Mouse (Mus musculus) MEL-GATA-1-ER (cell line): ENCODE data around the gene Opcml.

Experiments
- DNase-seq: peaks from one replicate; pipeline ENCODE4 v3.0.0-alpha.2; 2012; ENCODE audit warnings: low read depth; ENCODE audit errors: extremely low read depth

Gene Opcml

DNA sequence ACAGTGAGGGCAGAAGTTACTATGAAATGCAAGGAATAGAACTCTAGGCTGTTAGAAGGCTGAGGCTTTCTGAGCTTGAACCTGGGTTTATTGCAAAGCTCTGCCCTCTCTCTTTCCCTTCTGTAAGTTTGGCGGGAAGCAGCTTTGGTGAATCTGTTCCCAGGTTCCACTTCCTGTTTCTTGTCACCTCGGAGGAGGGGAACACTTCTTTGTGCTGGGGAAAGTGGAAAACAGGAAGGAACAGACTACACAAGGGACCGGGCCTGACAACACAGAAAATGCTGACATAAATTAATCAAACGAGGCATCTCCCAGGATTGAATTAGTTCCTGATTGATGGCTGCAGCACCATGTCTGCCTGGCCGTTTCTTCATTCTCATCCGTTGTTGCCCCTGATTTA, 363.2 kb downstream of the Opcml start:
- no peak for DNase-seq

DNA sequence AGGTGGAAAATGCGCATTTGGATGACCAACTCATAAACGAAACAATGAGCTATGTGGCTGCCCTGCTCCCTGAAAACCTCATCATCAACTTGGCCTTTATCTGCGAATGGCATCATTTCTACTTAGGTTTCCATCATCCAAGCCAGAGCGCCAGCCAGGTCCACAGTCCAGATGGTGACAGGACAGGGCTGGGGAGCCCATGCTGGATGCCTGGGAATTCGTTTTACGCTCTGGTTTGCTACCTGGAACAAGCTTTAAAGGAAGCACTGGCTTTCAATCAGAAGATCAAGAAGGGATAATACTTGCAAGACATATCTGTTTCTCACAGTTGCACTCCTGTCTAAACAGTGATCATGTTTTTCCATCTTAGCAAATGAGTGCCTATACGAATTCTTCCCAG, 366.5 kb downstream of the Opcml start:
- DNase-seq, result no peak

DNA sequence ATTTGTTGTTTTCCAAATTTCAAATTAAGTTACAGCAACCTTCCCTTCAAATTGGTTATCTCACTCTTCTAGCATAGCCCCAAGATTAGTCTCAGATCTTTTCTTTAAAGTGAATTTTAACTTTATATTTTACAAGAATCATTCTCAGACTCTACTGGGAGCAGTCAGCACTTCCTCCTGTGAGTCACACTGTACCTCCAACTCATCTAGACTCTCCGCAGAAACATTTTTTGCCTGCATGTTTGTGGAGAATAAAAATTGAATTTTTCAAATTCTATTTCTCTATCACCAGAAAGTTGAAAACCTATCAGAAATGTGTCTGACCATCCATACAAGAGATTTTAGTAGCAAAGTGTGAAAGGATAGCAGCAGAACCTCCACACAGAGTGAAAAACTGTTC, 370.4 kb downstream of the Opcml start:
- DNase-seq, result no peak

DNA sequence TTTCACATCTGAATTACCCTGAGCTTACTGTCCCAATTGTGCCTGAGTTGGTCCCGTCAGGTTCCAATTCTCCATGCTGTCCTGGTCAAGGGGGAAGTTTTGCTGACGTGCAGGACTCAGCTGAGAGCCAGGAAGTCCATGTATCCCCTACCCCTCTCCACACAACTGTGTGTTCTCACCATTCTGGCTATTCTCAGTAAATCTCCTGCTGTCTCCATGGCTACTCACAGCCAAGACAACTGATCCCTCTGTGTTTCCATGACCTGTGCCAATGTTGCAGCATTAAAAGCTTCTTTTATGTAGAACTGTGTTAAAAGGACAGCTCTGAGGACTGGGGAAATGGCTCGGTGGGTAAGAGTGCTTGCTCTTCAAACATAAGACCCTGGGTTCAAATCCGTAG, 373.4 kb downstream of the Opcml start:
- no peak for DNase-seq

DNA sequence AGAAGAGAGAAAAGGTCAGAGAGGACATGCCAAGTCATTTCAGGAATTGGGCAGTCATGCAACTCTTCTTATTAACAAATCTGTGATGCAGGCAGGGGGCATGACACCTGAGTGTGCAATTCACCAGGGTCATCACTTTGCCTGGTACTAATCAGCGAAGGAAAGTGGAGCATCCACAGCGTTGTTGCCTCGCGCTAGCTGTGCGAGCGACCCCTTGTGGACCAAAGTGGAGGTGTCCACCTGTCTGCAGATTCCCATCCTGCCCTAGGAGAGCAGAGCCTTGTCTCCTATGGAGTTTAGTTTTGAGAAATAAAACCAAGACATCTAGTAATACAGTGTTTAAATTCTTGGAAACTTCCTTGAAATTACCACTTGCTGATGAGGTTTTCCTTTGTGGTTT, 381.3 kb downstream of the Opcml start:
- no peak for DNase-seq

DNA sequence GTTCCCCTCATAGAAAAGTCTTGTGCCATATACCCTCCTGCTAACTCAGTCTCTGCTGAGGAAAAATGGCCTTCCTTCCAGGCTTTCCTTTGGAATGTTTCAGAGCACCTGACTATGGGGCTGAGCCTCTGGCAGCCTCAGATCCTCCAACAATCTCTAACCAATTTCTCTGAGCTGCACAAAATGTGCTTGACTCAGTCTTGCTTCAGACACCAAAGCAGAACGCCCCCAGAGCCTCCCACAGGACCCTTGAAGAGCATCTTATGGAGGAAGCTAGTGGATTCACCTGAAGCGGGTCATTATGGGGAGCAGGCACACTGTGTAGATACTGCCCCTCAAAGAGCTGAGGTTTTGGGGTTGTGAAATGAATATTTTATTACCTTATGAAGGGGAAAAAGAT, 386.5 kb downstream of the Opcml start:
- DNase-seq, result no peak

DNA sequence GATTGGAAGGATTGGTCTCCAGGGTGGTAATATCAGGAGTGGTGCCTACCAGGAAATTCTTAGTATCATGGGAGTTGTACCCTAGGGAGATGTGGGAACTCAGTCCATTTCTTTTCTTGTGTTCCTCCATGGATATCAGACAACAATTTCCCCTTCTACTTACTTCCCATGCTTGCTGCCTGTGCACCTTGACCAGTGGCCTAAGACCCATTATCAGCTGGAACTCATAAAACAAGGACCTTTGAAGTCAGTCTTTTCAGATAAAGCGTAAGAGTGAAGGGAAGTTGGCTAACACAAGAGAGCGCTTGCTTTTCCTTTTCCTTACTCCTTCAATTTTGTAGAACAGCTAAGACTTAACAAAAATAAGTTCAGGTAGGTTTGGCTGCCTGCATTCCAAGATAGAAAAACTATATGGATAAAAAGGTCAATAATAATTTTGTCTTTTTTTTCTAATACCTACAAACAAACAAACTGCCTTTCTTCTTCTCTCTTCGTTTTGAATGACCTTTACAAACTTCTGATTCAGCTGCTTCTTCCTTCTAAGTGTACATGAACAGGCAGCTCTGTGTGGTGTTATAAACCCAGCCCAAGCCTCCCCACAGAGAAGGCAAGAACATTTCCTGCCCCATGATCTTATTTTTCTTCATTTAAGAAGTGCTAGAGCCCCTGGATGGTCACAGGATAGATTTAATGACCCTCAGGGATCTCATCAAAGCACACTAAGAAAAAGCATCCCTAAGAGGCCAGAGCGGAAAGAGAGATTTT, 387.7 kb downstream of the Opcml start:
- no peak for DNase-seq

DNA sequence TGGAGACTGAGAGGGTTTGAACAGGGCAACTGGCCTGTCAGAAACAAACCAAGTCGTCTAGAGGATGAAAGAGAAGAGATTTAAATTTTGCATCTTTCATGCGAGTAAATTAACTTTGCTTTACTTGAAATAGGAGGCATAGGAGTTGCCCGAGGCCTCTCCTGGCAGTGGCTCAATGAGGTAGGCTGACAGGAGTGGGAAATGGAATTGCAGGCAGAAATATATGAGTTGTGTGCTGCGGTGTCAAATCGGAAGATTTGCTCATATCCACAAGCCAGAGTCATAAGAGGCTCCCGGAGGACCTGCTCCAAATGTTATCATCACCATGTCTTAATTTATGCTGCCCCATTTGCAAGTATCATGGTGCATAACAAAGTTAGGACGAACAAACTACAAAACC, 391.3 kb downstream of the Opcml start:
- DNase-seq, result no peak

DNA sequence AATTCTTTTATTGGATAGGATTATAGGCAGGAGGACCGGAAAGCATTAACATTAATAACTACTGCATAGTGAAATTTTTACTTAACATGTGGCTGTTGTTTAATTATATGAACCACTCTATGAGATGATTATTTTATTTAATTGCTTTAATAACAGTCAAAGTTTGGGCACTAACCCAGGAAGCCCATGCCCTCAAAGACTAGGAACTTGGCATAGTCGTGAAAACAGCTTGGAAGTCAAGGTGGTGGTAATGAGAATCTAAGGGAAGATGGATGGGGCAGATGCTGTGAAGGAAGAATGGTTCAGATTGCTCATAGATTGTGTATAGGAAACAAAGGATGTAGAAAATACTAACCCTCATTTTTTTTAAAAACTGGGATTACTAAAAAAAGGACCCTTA, 399.7 kb downstream of the Opcml start:
- DNase-seq, result no peak

DNA sequence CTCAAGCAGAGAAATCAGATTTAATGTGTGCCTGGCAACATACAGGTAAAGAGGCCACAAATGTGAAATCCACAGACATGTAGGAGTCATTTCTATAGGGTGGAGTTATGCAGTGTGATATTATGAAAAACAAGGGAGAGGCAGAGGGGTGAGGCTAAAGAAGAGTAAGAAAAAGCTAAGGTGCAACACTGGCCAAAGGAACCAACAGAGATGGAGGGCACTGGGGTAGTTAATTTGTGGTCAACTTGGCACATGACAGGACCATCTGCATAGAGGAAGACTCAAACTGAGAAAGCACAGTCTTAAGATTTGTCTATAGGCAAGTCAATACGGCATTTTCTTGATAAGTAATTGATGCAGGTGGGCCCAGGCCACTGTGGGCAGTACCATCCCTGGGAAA, 400.2 kb downstream of the Opcml start:
- no peak for DNase-seq

DNA sequence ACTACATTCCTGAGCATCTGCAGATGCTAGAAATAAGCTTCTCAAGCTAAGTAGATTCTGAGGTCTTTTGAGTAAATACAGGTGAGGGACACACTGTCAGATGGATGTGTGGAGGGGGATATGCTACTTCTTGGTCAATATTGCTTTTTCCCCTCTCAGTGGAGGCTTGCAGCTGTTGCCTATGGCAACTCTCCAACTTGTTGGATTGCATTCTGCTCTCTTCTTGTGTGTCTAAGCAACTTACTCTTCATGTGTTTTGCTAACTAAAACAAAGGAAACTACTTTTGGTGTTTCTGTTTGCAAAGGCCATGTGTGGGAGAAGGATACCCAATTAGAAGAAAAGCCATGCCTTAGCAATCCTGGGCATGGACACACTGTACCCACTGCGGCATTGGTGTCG, 406.0 kb downstream of the Opcml start:
- DNase-seq, result no peak

DNA sequence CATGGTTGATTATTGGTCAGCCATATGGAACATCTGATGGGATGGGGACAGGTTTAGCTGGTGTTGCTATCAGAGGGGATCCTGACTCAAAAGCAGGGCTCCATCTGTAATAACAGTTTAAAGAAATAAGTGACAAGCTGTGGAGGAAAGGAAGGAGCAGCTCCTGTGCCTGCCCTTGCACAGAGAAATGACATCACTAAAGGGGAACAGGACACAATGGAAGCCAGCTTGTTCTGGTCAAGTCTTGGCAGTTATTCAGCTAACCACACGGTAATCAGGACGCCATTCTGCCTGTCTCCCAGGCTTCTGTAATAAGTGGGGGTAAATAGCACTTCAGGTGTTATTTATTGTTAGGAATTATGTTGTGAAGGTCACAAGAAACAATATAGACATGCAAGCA, 406.5 kb downstream of the Opcml start:
- no peak for DNase-seq

DNA sequence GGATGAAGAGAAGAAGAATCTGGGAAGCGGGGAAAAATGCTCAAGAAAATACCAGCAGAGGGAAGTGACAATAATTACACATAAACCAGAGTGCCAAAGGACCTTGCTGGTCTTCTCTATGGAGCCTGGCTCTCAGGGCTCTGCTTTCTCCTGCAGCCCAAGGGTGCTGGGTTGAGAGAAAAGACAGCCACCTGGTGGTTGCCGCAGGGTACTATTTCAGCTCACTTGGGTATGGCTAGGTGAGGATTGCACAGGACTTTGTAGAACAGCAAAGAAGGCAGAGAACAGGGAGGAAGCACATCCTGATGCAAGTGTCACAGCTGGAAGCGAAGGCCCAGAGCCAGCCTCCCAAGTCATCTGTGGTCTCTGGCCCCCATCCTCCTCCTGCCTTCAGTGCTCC, 407.1 kb downstream of the Opcml start:
- DNase-seq, result no peak

DNA sequence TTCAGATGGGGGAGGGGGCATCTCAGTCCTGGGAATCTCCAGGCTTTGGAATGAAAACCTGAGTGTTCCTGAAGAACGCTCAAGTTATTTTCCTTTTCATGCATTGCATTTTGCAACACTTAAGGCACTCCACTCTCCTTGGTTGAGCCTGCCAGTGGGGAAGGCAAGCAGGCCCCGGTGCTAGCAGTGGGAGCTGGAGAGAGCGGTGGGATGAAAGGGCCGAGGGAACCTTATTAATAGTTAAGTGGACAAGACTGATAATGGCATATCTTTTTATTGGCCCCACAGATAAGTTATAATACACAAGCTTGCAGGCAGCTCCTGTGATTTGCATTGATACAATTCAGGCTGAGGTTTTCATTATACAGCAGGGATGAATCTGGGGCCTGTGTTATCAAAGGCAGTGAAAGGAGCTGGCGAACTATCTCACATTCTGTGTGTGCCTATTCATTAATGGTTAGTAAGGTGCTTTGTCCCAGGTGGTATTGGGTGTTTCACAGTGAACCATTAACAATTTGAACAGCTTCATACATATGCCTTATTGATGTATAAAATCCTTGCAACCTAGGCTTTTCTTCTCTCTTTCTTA, 407.6 kb downstream of the Opcml start:
- no peak for DNase-seq

DNA sequence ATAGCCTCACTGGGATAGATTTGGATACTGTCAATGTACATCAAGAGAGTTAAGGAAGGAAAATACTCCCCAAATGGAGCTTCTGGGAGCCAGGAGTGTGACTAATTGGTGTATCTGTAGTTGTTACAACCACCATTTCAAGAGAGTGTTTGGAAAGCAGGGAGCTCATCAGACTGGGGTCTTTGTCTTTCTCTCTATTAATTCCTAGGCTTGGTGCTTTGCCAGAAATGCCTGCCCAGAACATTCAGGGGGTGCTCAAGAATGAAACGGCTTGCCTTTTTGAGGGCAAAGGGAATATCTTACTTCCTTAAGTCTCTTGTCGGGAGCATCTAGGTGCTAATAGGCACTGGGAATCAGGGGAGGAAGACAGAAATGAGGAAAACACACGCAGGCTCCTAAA, 416.9 kb downstream of the Opcml start:
- no peak for DNase-seq

DNA sequence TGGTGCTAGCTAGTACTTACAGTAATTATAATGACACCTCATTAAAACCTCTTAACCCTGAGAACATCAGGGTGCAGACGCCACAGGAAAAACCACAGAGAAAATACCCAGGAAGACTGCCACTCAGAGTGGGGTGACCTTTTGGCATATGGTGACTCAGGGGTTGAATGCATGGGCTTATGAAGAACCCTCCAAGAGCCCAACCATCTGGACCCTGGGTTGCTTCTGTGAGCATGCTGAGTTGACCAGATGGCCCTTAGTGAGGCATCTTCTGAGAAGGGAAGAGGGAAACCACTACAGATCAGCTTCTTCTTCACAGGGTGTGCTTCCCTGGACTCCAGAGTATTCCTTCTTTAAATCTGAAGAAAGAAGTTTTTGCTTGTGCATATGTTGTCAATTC, 418.1 kb downstream of the Opcml start:
- no peak for DNase-seq

DNA sequence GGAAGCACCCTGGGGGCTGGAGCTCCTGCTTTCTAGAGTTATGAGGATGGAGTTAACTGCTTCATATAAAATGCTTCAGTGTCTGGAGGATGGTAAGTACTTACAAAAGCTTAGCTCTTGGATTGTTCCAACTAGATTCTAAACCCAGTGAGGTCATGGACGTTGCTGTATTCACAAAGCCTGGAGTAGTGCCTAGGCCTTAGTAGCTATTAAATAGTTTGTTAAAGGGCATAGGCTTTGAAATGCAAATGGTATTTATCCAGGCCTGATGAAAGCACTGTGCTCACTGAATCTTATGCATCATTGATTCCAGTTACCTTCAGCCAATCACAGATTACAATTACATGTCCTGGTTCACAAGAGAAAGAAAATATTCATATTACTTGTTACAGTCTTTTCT, 421.3 kb downstream of the Opcml start:
- DNase-seq, result no peak

DNA sequence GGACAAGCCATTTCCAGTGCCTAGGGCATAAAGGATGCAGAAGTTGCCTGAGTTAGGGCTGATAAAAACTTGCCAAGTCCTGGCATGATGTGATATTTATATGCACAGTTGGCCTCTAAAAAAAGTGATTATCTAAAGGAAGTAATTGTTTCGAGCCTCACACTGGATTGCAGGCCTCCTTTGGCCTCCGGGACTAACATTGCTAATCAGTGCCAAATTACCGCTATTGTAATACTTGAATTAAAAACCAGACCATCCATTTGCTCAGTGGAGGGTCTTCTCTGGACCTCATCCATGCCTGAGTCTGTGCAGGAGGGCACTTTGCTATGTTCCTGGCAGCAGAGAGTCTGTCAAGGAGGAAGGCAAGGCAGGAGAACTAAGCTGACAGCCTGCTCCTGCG, 423.3 kb downstream of the Opcml start:
- DNase-seq, result no peak

DNA sequence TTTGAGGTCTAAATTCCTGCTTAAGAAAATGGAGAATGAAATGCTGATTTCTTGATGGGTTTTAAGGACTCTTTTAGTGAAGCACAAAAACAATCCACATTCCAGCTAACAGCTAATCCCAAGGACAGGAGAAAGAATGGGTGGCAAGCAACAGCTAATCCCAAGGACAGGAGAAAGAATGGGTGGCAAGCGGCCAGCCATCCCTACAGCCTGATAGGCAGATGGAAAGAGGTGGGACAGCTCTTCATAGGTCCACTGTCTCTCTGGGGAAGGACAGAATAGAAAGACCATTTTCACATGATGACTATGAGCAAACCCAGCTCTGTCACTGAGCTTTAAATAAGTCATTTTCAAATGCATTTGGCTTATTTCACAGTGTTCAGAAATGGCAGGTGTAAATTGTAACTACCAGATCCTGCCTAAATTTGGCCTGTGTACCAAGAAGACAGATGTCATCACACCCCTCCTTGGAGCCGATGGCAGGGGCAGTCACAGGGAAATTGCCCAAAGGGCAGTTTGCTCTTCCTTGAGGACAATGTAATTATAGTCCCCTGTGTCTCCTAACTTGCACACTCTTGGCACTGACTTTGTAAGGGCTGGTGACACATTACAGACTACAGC, 427.6 kb downstream of the Opcml start:
- DNase-seq, result no peak

DNA sequence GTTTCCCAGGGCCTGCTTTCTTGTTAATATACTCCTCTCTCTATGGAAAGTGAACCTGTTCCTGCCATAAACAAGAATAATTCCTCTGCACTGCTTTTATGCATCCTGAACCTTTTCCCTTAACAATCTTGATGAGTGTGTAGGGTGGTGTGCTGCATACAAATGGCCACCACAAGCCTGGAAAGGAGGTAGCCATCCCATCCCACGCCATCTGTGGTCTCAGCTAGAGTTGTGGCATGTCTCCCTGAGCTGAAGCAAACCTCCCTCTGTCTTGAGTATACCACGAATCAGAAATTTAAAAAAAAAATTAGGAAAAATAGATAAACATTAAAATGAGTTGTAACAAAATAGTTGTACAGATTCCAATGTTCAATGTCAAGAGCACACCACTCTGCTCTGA, 432.2 kb downstream of the Opcml start:
- DNase-seq, result no peak

DNA sequence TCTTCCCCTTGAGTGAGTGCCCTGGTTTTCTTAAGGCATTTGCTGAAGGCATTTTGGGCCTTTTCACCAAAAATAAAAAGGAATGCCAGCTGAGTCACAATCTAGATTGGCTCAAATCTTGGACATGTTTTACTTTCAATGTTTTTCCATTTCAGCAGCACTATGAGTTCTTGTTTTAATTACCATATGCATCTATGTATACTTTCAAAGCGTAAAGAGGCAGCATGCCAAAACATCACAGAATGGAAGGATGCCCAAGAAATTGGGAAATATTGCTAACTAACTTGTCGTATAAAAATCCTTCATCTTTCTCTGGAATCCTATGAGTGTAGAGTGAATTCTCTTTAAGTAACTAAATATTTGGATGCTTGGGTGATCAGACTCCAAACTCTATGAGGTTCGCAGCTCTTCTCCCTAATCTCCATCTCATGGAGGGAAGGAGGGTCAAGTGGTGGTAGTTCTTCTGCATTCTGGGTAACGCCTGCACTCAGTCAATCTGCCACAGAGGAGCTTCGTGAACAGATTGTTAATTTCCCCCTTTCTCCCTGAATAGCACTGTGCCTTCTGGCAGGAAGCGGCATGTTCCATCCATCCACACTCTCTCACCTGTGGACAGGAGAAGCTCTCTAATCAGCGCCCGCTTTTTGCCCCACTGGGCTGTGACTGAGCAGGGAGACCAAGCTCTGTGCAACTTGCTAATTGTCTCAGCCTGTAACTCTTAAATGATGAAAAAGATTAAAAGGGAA, 435.4 kb downstream of the Opcml start:
- no peak for DNase-seq

DNA sequence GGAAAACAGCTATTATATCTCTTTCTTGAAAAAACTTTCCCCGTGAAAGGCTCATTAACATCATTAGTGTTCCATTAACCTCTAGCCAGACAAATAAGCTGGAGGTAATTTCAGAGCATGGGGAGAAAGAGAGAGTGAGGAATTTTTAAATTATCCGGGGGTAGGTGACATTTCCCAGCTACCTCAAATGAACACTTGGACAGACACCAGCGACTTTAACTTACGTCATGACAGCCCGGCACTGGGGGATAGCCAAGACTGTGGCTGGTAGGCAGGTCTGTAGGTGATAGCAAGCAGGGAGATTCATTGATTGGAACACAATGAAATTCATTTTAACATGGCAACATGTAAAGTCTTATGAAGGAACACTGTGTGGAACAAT, 436.0 kb downstream of the Opcml start:
- no peak for DNase-seq
